Mouse (Mus musculus) frontal cortex, postnatal 36 days (tissue): Measurements from ENCODE around the gene Hist1h3c.
A peak's percentile ranks its signal among the peaks of the same experiment; 100 is the strongest.
"Not testable (repeated sequence)": the region's sequence is repeated elsewhere in the genome, so short reads cannot be mapped to it uniquely, and the experiment has no call there.

Experiments used
- DNase-seq, 2 experiments: peaks; one replicate each; pipeline ENCODE4 v3.0.0; 2022; ENCODE audit warnings: low spot score in 2 of 2

The Hist1h3c gene

GRCm38 (mm10) chr13:23745381-23746161 lies at the start of gene Hist1h3c:
Gene Hist1h3c, minus strand, starts transcription at chr13:23745602.
- peak; percentile 75 to 91 for DNase-seq

GRCm38 (mm10) chr13:23792520-23792919 lies 47.1 kb upstream of the Hist1h3c start:
- peak; percentile 20 to 60 for DNase-seq

- DNase-seq: no peak
Observed at GRCm38 (mm10) chr13:23779025-23779424, 33.6 kb upstream of the Hist1h3c start.

GRCm38 (mm10) chr13:23778339-23778738 lies 32.9 kb upstream of the Hist1h3c start:
- no peak for DNase-seq

GRCm38 (mm10) chr13:23772561-23773313 lies 27.3 kb upstream of the Hist1h3c start:
- peak; percentile 44 to 53 for DNase-seq

GRCm38 (mm10) chr13:23769613-23770012 lies 24.2 kb upstream of the Hist1h3c start, which contains the start of gene Trim38:
Gene Trim38, plus strand, starts transcription at chr13:23769913.
- not testable (repeated sequence) for DNase-seq

GRCm38 (mm10) chr13:23768834-23769397 lies 23.5 kb upstream of the Hist1h3c start:
- DNase-seq: no peak

- DNase-seq: no peak
Observed at GRCm38 (mm10) chr13:23766772-23767171, 21.4 kb upstream of the Hist1h3c start.

- DNase-seq: no peak
Observed at GRCm38 (mm10) chr13:23765172-23765513, 19.7 kb upstream of the Hist1h3c start.

- DNase-seq: no peak
Observed at GRCm38 (mm10) chr13:23764324-23765171, 19.1 kb upstream of the Hist1h3c start.

- peak; percentile 81 to 90 for DNase-seq
Observed at GRCm38 (mm10) chr13:23763586-23764323, 18.4 kb upstream of the Hist1h3c start, which contains the start of gene Hist1h1a. Gene Hist1h1a, plus strand, starts transcription at chr13:23763666.

- no peak for DNase-seq
Observed at GRCm38 (mm10) chr13:23763242-23763585, 17.8 kb upstream of the Hist1h3c start.

- peak; percentile 58 to 83 for DNase-seq
Observed at GRCm38 (mm10) chr13:23761871-23762821, 16.7 kb upstream of the Hist1h3c start, which contains the start of gene Hist1h3a. Gene Hist1h3a, minus strand, starts transcription at chr13:23762386.

GRCm38 (mm10) chr13:23760972-23761864 lies 15.8 kb upstream of the Hist1h3c start, which contains the start of gene Hist1h4a:
Gene Hist1h4a, minus strand, starts transcription at chr13:23761230.
- DNase-seq: peak; percentile 99

GRCm38 (mm10) chr13:23760240-23760971 lies 15.0 kb upstream of the Hist1h3c start:
- DNase-seq: no peak

GRCm38 (mm10) chr13:23759916-23760239 lies 14.5 kb upstream of the Hist1h3c start:
- no peak for DNase-seq

- no peak for DNase-seq
Observed at GRCm38 (mm10) chr13:23759251-23759771, 13.9 kb upstream of the Hist1h3c start.

- DNase-seq: no peak
Observed at GRCm38 (mm10) chr13:23757921-23758320, 12.5 kb upstream of the Hist1h3c start.
